Mouse (Mus musculus): ENCODE measurements around the gene Hnrnph2. TPM values are rescaled to one million over a fixed set of nuclear protein-coding genes. Genes with fewer than 3 reads are reported as not detected.

Gene Hnrnph2
- polyA plus RNA-seq, 1 experiment from 2014 or later, result 144 TPM

- Histone ChIP-seq H3K27ac (replicated peaks; ENCODE audit: low read depth, low read length) (no peak within 1 kb of the TSS), H3K36me3 (ENCODE audit: control insufficient read depth, insufficient read depth, low read length) (no peaks in the 10 kb centered on the region; the same call in 1 of the 2 replicates), H3K4me1 (ENCODE audit: control insufficient read depth, insufficient read depth, low read length) (no peaks in the 10 kb centered on the region), H3K9me3 (ENCODE audit: control insufficient read depth, low read length) (no peaks in the 10 kb centered on the region), H3K27me3 (ENCODE audit: control insufficient read depth, insufficient read depth, low read length) (no peaks in the 10 kb centered on the region), H3K4me3 (ENCODE audit: low read depth, low read length) (no peak within 1 kb of the TSS), H3K9ac (ENCODE audit: low read length) (no peak within 1 kb of the TSS), H3K4me2 (ENCODE audit: low read depth, severe bottlenecking) (no peak within 1 kb of the TSS)
- DNase-seq (ENCODE audit: low spot score), result no peak
- WGBS, result 84% methylated on average over 11 of the region's 11 CpGs
- no peak for ATAC-seq (ENCODE audit: insufficient number of reproducible peaks, low FRiP score, low TSS enrichment, low read depth)
These were observed 17.9 kb upstream of the Hnrnph2 start, which contains the start of gene Btk for GRCm38 (mm10) chrX:134582888-134583669. TSS of gene Btk (minus strand) at chrX:134583570.

- Histone ChIP-seq H3K4me1 (ENCODE audit: control insufficient read depth, insufficient read depth, low read length) (no peaks in the 10 kb centered on the region), H3K36me3 (ENCODE audit: control insufficient read depth, insufficient read depth, low read length) (no peaks in the 10 kb centered on the region; the same call in 1 of the 2 replicates), H3K9me3 (ENCODE audit: control insufficient read depth, low read length) (no peaks in the 10 kb centered on the region), H3K4me2 (ENCODE audit: low read depth, severe bottlenecking) (peak within 1 kb of the TSS; percentile 51), H3K4me3 (ENCODE audit: low read depth, low read length) (peak within 1 kb of the TSS; percentile 49), H3K9ac (ENCODE audit: low read length) (peak within 1 kb of the TSS; percentile 75), H3K27ac (replicated peaks; ENCODE audit: low read depth, low read length) (peak within 1 kb of the TSS; percentile 84), H3K27me3 (ENCODE audit: control insufficient read depth, insufficient read depth, low read length) (no peaks in the 10 kb centered on the region)
- DNase-seq (ENCODE audit: low spot score) (peak; percentile 89), ATAC-seq (ENCODE audit: insufficient number of reproducible peaks, low FRiP score, low TSS enrichment, low read depth) (peak; percentile 92)
- whole genome bisulfite sequencing, result 20% methylated on average over 45 of the region's 45 CpGs
These were observed 15.6 kb upstream of the Hnrnph2 start, which contains the start of gene Rpl36a for GRCm38 (mm10) chrX:134585103-134586002. TSS of gene Rpl36a (plus strand) at chrX:134585654.

DNA sequence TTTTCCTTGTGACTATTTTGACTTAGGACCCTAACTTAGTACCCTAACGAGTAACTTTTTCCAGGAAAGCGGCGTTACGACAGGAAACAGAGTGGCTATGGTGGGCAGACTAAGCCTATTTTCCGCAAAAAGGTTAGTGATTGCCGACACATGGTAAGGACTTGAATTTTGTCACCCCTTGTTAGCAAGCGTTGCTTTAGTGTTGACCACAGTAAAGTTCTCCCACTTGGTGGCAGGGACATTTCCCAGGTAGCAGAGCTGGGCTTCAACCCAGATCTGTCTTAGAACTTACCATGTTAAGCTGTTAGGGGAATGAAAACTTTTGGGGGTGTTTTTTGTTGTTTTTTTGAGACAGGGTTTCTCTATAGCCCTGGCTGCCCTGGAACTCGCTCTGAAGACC is 14.5 kb upstream of the Hnrnph2 start:
- Histone ChIP-seq H3K9ac (ENCODE audit: low read length) (peak overlapping the region; percentile 75), H3K4me3 (ENCODE audit: low read depth, low read length) (peak overlapping the region; percentile 49), H3K36me3 (ENCODE audit: control insufficient read depth, insufficient read depth, low read length) (no peaks in the 10 kb centered on the region; the same call in 1 of the 2 replicates), H3K27me3 (ENCODE audit: control insufficient read depth, insufficient read depth, low read length) (no peaks in the 10 kb centered on the region), H3K27ac (replicated peaks; ENCODE audit: low read depth, low read length) (no peak overlapping the region), H3K4me2 (ENCODE audit: low read depth, severe bottlenecking) (peak overlapping the region; percentile 51), H3K4me1 (ENCODE audit: control insufficient read depth, insufficient read depth, low read length) (no peaks in the 10 kb centered on the region), H3K9me3 (ENCODE audit: control insufficient read depth, low read length) (no peaks in the 10 kb centered on the region)
- 34% methylated on average over 8 of the region's 8 CpGs for whole genome bisulfite sequencing
- ATAC-seq (ENCODE audit: insufficient number of reproducible peaks, low FRiP score, low TSS enrichment, low read depth), result no peak
- no peak for DNase-seq (ENCODE audit: low spot score)

- no peaks in the 10 kb centered on the region for H3K9me3 ChIP-seq (ENCODE audit: control insufficient read depth, low read length)
- H3K27ac ChIP-seq (replicated peaks; ENCODE audit: low read depth, low read length), result no peak overlapping the region
- H3K4me2 ChIP-seq (ENCODE audit: low read depth, severe bottlenecking), result no peak overlapping the region
- DNase-seq (ENCODE audit: low spot score) (no peak), ATAC-seq (ENCODE audit: insufficient number of reproducible peaks, low FRiP score, low TSS enrichment, low read depth) (no peak)
- H3K36me3 ChIP-seq (ENCODE audit: control insufficient read depth, insufficient read depth, low read length), result no peaks in the 10 kb centered on the region; the same call in 1 of the 2 replicates
- no peak overlapping the region for H3K9ac ChIP-seq (ENCODE audit: low read length)
- no peaks in the 10 kb centered on the region for H3K27me3 ChIP-seq (ENCODE audit: control insufficient read depth, insufficient read depth, low read length)
- H3K4me3 ChIP-seq (ENCODE audit: low read depth, low read length), result no peak overlapping the region
- H3K4me1 ChIP-seq (ENCODE audit: control insufficient read depth, insufficient read depth, low read length), result no peaks in the 10 kb centered on the region
- WGBS, result 88% methylated on average over 4 of the region's 4 CpGs
These were observed 12.7 kb upstream of the Hnrnph2 start for GRCm38 (mm10) chrX:134588261-134588660.

DNA sequence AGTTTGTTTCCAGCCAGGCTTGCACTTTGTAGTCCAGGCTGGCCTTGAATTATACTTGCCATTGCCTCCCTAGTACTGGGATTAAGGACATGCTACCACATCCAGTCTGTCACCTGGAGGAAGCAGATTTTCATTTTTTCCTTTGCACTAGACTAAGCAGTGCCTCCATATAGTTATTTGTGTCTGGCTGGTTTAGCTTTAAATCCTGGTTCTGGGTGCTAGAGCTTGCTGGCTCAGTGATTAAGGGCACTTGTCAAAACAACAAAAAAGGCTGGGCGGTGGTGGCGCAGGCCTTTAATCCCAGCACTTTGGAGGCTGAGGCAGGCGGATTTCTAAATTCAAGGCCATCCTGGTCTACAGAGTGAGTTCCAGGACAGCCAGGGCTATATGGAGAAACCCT is 12.0 kb upstream of the Hnrnph2 start:
- Histone ChIP-seq H3K27ac (replicated peaks; ENCODE audit: low read depth, low read length) (no peak overlapping the region), H3K9ac (ENCODE audit: low read length) (no peak overlapping the region), H3K27me3 (ENCODE audit: control insufficient read depth, insufficient read depth, low read length) (no peaks in the 10 kb centered on the region), H3K4me2 (ENCODE audit: low read depth, severe bottlenecking) (no peak overlapping the region), H3K36me3 (ENCODE audit: control insufficient read depth, insufficient read depth, low read length) (no peaks in the 10 kb centered on the region; the same call in 1 of the 2 replicates), H3K4me3 (ENCODE audit: low read depth, low read length) (no peak overlapping the region), H3K9me3 (ENCODE audit: control insufficient read depth, low read length) (no peaks in the 10 kb centered on the region), H3K4me1 (ENCODE audit: control insufficient read depth, insufficient read depth, low read length) (no peaks in the 10 kb centered on the region)
- WGBS, result 83% methylated on average over 3 of the region's 3 CpGs
- ATAC-seq (ENCODE audit: insufficient number of reproducible peaks, low FRiP score, low TSS enrichment, low read depth), result no peak
- no peak for DNase-seq (ENCODE audit: low spot score)

- Histone ChIP-seq H3K4me2 (ENCODE audit: low read depth, severe bottlenecking) (no peak overlapping the region), H3K36me3 (ENCODE audit: control insufficient read depth, insufficient read depth, low read length) (no peaks in the 10 kb centered on the region; the same call in 1 of the 2 replicates), H3K27me3 (ENCODE audit: control insufficient read depth, insufficient read depth, low read length) (no peaks in the 10 kb centered on the region), H3K9ac (ENCODE audit: low read length) (no peak overlapping the region), H3K9me3 (ENCODE audit: control insufficient read depth, low read length) (no peaks in the 10 kb centered on the region), H3K4me1 (ENCODE audit: control insufficient read depth, insufficient read depth, low read length) (no peaks in the 10 kb centered on the region), H3K27ac (replicated peaks; ENCODE audit: low read depth, low read length) (no peak overlapping the region), H3K4me3 (ENCODE audit: low read depth, low read length) (no peak overlapping the region)
- DNase-seq (ENCODE audit: low spot score) (no peak), ATAC-seq (ENCODE audit: insufficient number of reproducible peaks, low FRiP score, low TSS enrichment, low read depth) (no peak)
- 64% methylated on average over 5 of the region's 5 CpGs for WGBS
These were observed 11.1 kb upstream of the Hnrnph2 start for GRCm38 (mm10) chrX:134589836-134590235.

- 28% methylated on average over 10 of the region's 10 CpGs for WGBS
- H3K4me1 ChIP-seq (ENCODE audit: control insufficient read depth, insufficient read depth, low read length), result no peaks in the 10 kb centered on the region
- 0 out of 2 replicates have a peak, but pooled peaks cover 4% of the 10 kb centered on the region for H3K27me3 ChIP-seq (ENCODE audit: control insufficient read depth, insufficient read depth, low read length)
- no peak for DNase-seq (ENCODE audit: low spot score)
- peak overlapping the region; percentile 42 for H3K4me2 ChIP-seq (ENCODE audit: low read depth, severe bottlenecking)
- ATAC-seq (ENCODE audit: insufficient number of reproducible peaks, low FRiP score, low TSS enrichment, low read depth), result no peak
- H3K9me3 ChIP-seq (ENCODE audit: control insufficient read depth, low read length), result no peaks in the 10 kb centered on the region
- H3K4me3 ChIP-seq (ENCODE audit: low read depth, low read length), result peak overlapping the region; percentile 48
- H3K36me3 ChIP-seq (ENCODE audit: control insufficient read depth, insufficient read depth, low read length), result no peaks in the 10 kb centered on the region
- H3K9ac ChIP-seq (ENCODE audit: low read length), result peak overlapping the region; percentile 41
- H3K27ac ChIP-seq (replicated peaks; ENCODE audit: low read depth, low read length), result no peak overlapping the region
These were observed 935 bp upstream of the Hnrnph2 start for GRCm38 (mm10) chrX:134599922-134600565.
